9 mouse cellular contexts compared by ENCODE assay signal in the genomic region with DNA sequence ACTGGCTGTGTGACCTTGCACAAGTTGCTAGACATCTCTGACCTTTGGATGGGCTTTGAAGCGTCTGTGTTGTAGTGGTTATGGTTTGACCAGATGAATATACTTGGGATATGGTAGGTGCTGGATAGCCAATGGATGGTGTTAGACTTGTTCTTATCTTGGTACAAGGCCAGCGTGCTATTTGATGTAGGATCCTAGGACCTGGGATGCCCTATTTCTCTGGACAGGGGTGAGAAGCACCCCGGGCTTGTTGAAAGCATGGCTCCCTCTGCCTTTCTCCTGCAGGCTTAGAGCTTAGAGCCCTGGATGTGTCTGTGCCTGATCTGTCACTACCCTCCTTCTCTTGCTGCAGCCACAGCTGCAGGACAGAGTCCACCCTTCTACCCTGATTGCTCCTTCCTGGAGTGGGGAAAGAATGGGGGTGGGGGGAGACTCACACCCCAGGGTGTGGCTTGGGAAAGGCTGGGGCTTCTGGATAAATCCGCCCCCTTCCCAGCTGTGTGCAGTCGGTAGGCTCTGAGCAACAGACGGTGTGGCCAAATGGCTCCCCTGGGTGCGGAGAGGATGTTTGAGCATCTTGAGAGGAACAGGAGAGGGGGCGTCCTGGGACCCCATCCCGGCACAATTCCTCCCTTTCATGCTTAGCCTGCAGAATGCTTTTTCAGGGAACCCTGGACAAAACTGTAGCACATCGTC. TPM values are rescaled to one million over a fixed set of nuclear protein-coding genes. Genes with fewer than 3 reads are reported as not detected.
A peak's percentile ranks its signal among the peaks of the same experiment; 100 is the strongest.
DNase-seq lines count a peak whose midpoint lies in the region; ATAC-seq and TF ChIP-seq lines count a peak whose summit lies in the region.
"Had no signal": no experiment of that assay in that cellular context is flagged by ENCODE, and none has a peak within 500 bp of the region (broad histone marks: within the 10 kb centered on the region; RNA-seq: fewer than 3 reads in every experiment).

No protein-coding gene starts in this region.

- H3K9ac ChIP-seq in embryonic facial prominence, embryonic 15.5 days, result no peak overlapping the region
- H3K9ac ChIP-seq in heart, embryonic 15.5 days, result peak overlapping the region; percentile 39

- 25% methylated on average over 10 of the region's 10 CpGs for WGBS in embryonic facial prominence, embryonic 15.5 days
- WGBS in heart, embryonic 15.5 days, result 20% methylated on average over 10 of the region's 10 CpGs

- no peaks in the 10 kb centered on the region for H3K27me3 ChIP-seq in embryonic facial prominence, embryonic 15.5 days
- no peaks in the 10 kb centered on the region for H3K27me3 ChIP-seq in heart, embryonic 15.5 days
- H3K27me3 ChIP-seq: Patski had no signal

- peaks cover 91% of the 10 kb centered on the region for H3K4me1 ChIP-seq in embryonic facial prominence, embryonic 15.5 days
- peaks cover 98% of the 10 kb centered on the region for H3K4me1 ChIP-seq in heart, embryonic 15.5 days (replicated peaks)

- no peaks in the 10 kb centered on the region for H3K9me3 ChIP-seq in embryonic facial prominence, embryonic 15.5 days (replicated peaks)
- no peaks in the 10 kb centered on the region for H3K9me3 ChIP-seq in heart, embryonic 15.5 days (replicated peaks)

- H3K27ac ChIP-seq in left cerebral cortex, adult 2 months, result no peak overlapping the region
- peak overlapping the region; percentile 74 for H3K27ac ChIP-seq in embryonic facial prominence, embryonic 15.5 days (replicated peaks)
- peak overlapping the region; percentile 87 for H3K27ac ChIP-seq in heart, embryonic 15.5 days

- TF ChIP-seq CTCF in left cerebral cortex, adult 2 months (IDR thresholded peaks at IDR 0.05), result no peak

- H3K4me3 ChIP-seq in left cerebral cortex, adult 2 months, result peak overlapping the region; percentile 0; the same call in 1 of the 2 replicates
- H3K4me3 ChIP-seq in embryonic facial prominence, embryonic 15.5 days (replicated peaks), result peak overlapping the region; percentile 16
- H3K4me3 ChIP-seq in heart, embryonic 15.5 days, result peak overlapping the region; percentile 28

- no peaks in the 10 kb centered on the region for H3K36me3 ChIP-seq in embryonic facial prominence, embryonic 15.5 days
- no peaks in the 10 kb centered on the region for H3K36me3 ChIP-seq in heart, embryonic 15.5 days

- H3K4me2 ChIP-seq in embryonic facial prominence, embryonic 15.5 days (replicated peaks), result peak overlapping the region; percentile 43
- peak overlapping the region; percentile 89 for H3K4me2 ChIP-seq in heart, embryonic 15.5 days

- intact Hi-C loops in left cerebral cortex, adult 2 months (cut with DNase I), result no loop called here
- intact Hi-C loops in left cerebral cortex, postnatal 4 days (cut with DNase I), result no loop called here

- peak; percentile 19 to 35 for DNase-seq in left cerebral cortex, adult 2 months (ENCODE audit: extremely low spot score in 1 of 2, low spot score in 2 of 2)
- no peak for DNase-seq in left cerebral cortex, postnatal 4 days
- peak; percentile 25 for DNase-seq in layer of hippocampus, adult 9-10 months (ENCODE audit: low spot score)
- DNase-seq in lung, postnatal 4 days, result peak; percentile 49 to 69
- no peak for DNase-seq in thymus, postnatal 0 days (ENCODE audit: low spot score)
- DNase-seq in cerebellum, postnatal 25 days, result no peak

- ATAC-seq in embryonic facial prominence, embryonic 15.5 days (ENCODE audit: insufficient number of reproducible peaks, low FRiP score, low TSS enrichment, low read depth), result peak; percentile 58
- ATAC-seq in heart, embryonic 15.5 days (replicated peaks; ENCODE audit: insufficient number of reproducible peaks, insufficient read depth, low FRiP score, low read depth), result peak; percentile 41
- ATAC-seq: Patski had no signal

RNA-seq across cellular contexts. Expression of a gene that starts 7.6 kb away (rescaled TPM):
- 1 to 10 TPM; 5.5 to 6.5 TPM for total RNA-seq in left cerebral cortex, adult 2 months (2021)
- total RNA-seq in left cerebral cortex, postnatal 4 days (2021), result 10 to 100 TPM; 14.9 to 15.0 TPM
- polyA plus RNA-seq in embryonic facial prominence, embryonic 15.5 days (2015; fragmentation: Nextera tagmentation; extraction: Ambion mirVana), result 48.5 and 49.1 TPM in 2 replicates
- 41.3 and 56.3 TPM in 2 replicates for polyA plus RNA-seq in heart, embryonic 15.5 days (2015; fragmentation: Nextera tagmentation; extraction: Ambion mirVana)
- polyA plus RNA-seq in thymus, postnatal 0 days (2015; fragmentation: Nextera tagmentation; extraction: Ambion mirVana), result 4.0 and 4.1 TPM in 2 replicates

RNA-seq across cellular contexts. Expression of a gene that starts 23.1 kb away (rescaled TPM):
- total RNA-seq in left cerebral cortex, adult 2 months (2021), result not detected
- not detected for total RNA-seq in left cerebral cortex, postnatal 4 days (2021)
- polyA plus RNA-seq in embryonic facial prominence, embryonic 15.5 days (2015; fragmentation: Nextera tagmentation; extraction: Ambion mirVana), result not detected in 2 replicates
- not detected in 2 replicates for polyA plus RNA-seq in heart, embryonic 15.5 days (2015; fragmentation: Nextera tagmentation; extraction: Ambion mirVana)
- polyA plus RNA-seq in thymus, postnatal 0 days (2015; fragmentation: Nextera tagmentation; extraction: Ambion mirVana), result not detected in 2 replicates
- polyA plus RNA-seq: Patski had no signal

RNA-seq across cellular contexts. Expression of a gene that starts 45.9 kb away (rescaled TPM):
- not detected for total RNA-seq in left cerebral cortex, adult 2 months (2021)
- total RNA-seq in left cerebral cortex, postnatal 4 days (2021), result not detected
- polyA plus RNA-seq in embryonic facial prominence, embryonic 15.5 days (2015; fragmentation: Nextera tagmentation; extraction: Ambion mirVana), result not detected in 2 replicates
- not detected in 2 replicates for polyA plus RNA-seq in heart, embryonic 15.5 days (2015; fragmentation: Nextera tagmentation; extraction: Ambion mirVana)
- polyA plus RNA-seq in thymus, postnatal 0 days (2015; fragmentation: Nextera tagmentation; extraction: Ambion mirVana), result 0.40 TPM in 1 of 2 replicates, not detected in the other
- polyA plus RNA-seq: Patski had no signal

Comparison
In these comparisons a context has a peak if more than half of its experiments do, and no peak if none do; other contexts are left out.
1. DNase-seq: peak in left cerebral cortex, adult 2 months (2 of 2), layer of hippocampus, adult 9-10 months (single experiment) and lung, postnatal 4 days (2 of 2); none in left cerebral cortex, postnatal 4 days (single experiment), thymus, postnatal 0 days (single experiment) and cerebellum, postnatal 25 days (0 of 2).
2. Peak in every context shown above with its lines, with median percentiles within 50 percentile points of each other: H3K4me3 ChIP-seq.